Mouse (Mus musculus) cortical plate, adult 2 months (tissue): ENCODE data around the gene Fndc8. TPM values are rescaled to one million over a fixed set of nuclear protein-coding genes. Genes with fewer than 3 reads are reported as not detected.
"Not testable (repeated sequence)": the region's sequence is repeated elsewhere in the genome, so short reads cannot be mapped to it uniquely, and the experiment has no call there.

Source experiments
- H3K27ac ChIP-seq: fragments of 200-500 bp; 2 replicates; pipeline ENCODE4 v1.5.1; 2012; ENCODE audit warnings: low read length, control low read depth, inconsistent platforms; ENCODE audit not compliant: insufficient read depth
- H3K4me1 ChIP-seq: fragments of 200-500 bp; 2 replicates; pipeline ENCODE4 v1.6.1; 2011; ENCODE audit warnings: low read length; ENCODE audit not compliant: control insufficient read depth, insufficient read depth
- H3K4me3 ChIP-seq: fragments of 200-500 bp; 2 replicates; pipeline ENCODE4 v1.5.1; 2011; ENCODE audit warnings: mild to moderate bottlenecking, low read length, control low read depth; ENCODE audit not compliant: insufficient read depth
- CTCF ChIP-seq: fragments of 200-500 bp; IDR thresholded peaks from 2 replicates; pipeline ENCODE4 v1.5.1; 2011; ENCODE audit warnings: mild to moderate bottlenecking, control low read depth, low read length; ENCODE audit not compliant: insufficient read depth; ENCODE audit errors: extremely low read depth
- POLR2A ChIP-seq: fragments of 200-500 bp; IDR thresholded peaks from 2 replicates; pipeline ENCODE4 v1.6.1; 2011; ENCODE audit warnings: mild to moderate bottlenecking, low read length, control low read depth; ENCODE audit not compliant: insufficient read depth; ENCODE audit errors: extremely low read depth
- polyA plus RNA-seq: library from polyadenylated mRNA; depleted of rRNA; stranded (reverse); fragments of >200 nt; gene quantifications from 2 replicates; pipeline ENCODE4 v1.2.3, GENCODE M21; 2012

Gene Fndc8
- polyA plus RNA-seq, 1 experiment: not detected

- peak overlapping the region; percentile 82; the same call in 1 of the 2 replicates for H3K4me3 ChIP-seq
Observed at GRCm38 (mm10) chr11:82908608-82908989, 16.7 kb downstream of the Fndc8 start.

GRCm38 (mm10) chr11:82910250-82910649 is 18.3 kb downstream of the Fndc8 start, which contains the start of gene Unc45b:
TSS of gene Unc45b (plus strand) at chr11:82910550.
- TF ChIP-seq CTCF (no peak), POLR2A (no peak)
- H3K27ac ChIP-seq: no peak within 1 kb of the TSS
- H3K4me1 ChIP-seq: peaks cover 4% of the 10 kb centered on the region
- H3K4me3 ChIP-seq: no peak within 1 kb of the TSS

More at GRCm38 (mm10) chr11:82908608-82908989, 16.7 kb downstream of the Fndc8 start:
- H3K27ac ChIP-seq: no peak overlapping the region
- H3K4me1 ChIP-seq: peaks cover 4% of the 10 kb centered on the region
- TF ChIP-seq CTCF (no peak), POLR2A (no peak)

- H3K27ac ChIP-seq: no peak overlapping the region
- TF ChIP-seq CTCF (no peak), POLR2A (no peak)
- no peak overlapping the region for H3K4me3 ChIP-seq
- H3K4me1 ChIP-seq: peaks cover 4% of the 10 kb centered on the region
Observed at GRCm38 (mm10) chr11:82910679-82911389, 18.9 kb downstream of the Fndc8 start.

GRCm38 (mm10) chr11:82914711-82915352 is 22.9 kb downstream of the Fndc8 start:
- no peak overlapping the region for H3K27ac ChIP-seq
- H3K4me1 ChIP-seq: no peaks in the 10 kb centered on the region
- no peak for TF ChIP-seq POLR2A
- TF ChIP-seq CTCF: peak; percentile 98
- H3K4me3 ChIP-seq: no peak overlapping the region

- TF ChIP-seq POLR2A: no peak
- TF ChIP-seq CTCF: no peak
Observed at GRCm38 (mm10) chr11:82920768-82921167, 28.8 kb downstream of the Fndc8 start.

DNA sequence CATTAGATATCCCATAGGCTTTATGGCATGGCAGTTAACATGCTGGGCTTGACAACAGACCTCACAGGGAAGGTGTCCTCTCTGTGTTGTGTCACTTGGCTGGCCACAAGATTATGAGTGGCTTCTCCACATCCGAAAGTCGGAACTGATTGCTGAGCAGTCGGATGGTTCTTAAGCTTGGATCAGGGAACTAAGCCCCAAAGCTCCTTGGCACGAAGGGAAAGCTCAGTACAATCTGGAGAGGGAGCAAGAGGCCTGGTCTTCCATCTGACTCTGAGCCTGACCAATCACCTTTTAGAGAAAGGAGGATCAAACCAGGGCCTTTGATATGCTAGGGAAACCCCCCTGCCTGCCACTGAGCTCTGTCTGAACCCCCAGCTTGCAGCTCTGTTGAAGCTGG is 29.8 kb downstream of the Fndc8 start:
- H3K4me1 ChIP-seq: no peaks in the 10 kb centered on the region
- no peak for TF ChIP-seq CTCF
- no peak for TF ChIP-seq POLR2A
- H3K4me3 ChIP-seq: no peak overlapping the region
- H3K27ac ChIP-seq: no peak overlapping the region

More at GRCm38 (mm10) chr11:82920768-82921167, 28.8 kb downstream of the Fndc8 start:
- no peaks in the 10 kb centered on the region for H3K4me1 ChIP-seq
- no peak overlapping the region for H3K27ac ChIP-seq
- H3K4me3 ChIP-seq: no peak overlapping the region

- H3K4me1 ChIP-seq, H3K27ac ChIP-seq, H3K4me3 ChIP-seq: not testable (repeated sequence)
Observed at GRCm38 (mm10) chr11:82923910-82924309, 32.0 kb downstream of the Fndc8 start.

GRCm38 (mm10) chr11:82928897-82929632 is 37.1 kb downstream of the Fndc8 start:
- Histone ChIP-seq H3K4me1 (no peaks in the 10 kb centered on the region), H3K27ac (no peak overlapping the region), H3K4me3 (no peak overlapping the region)
- no peak for TF ChIP-seq POLR2A

DNA sequence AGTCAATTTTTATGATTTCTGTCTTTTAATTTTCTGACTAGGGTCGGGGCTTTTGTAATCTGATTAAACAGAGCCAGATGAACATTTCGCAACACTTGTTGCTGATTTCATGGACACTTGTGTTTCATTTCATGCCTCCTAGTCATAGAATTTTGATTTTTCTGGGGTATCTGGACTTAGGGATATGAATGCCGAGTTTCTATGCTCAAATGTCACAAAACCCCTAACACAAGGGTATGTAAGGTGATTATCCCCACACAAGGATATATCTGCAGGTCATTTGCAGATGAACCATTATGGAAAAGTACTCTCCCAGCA is 37.7 kb downstream of the Fndc8 start:
- no peak for TF ChIP-seq POLR2A
- TF ChIP-seq CTCF: no peak
- H3K4me3 ChIP-seq: no peak overlapping the region
- H3K27ac ChIP-seq: no peak overlapping the region
- no peaks in the 10 kb centered on the region for H3K4me1 ChIP-seq

GRCm38 (mm10) chr11:82930391-82930955 is 38.5 kb downstream of the Fndc8 start:
- H3K4me1 ChIP-seq, H3K27ac ChIP-seq, H3K4me3 ChIP-seq: not testable (repeated sequence)

DNA sequence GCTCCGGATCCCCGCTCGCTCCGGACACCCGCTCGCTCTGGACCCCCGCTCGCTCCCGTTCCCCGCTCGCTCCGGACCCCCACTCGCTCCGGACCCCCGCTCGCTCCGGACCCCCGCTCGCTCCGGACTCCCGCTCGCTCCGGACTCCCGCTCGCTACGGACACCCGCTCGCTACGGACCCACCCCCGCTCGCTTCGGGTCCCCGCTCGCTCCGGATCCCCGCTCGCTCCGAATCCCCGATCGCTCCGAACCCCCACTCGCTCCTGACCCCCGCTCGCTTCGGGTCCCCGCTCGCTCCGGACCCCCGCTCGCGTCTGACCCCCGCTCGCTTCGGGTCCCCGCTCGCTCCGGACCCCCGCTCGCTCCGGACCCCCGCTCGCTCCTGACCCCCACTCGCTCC is 39.2 kb downstream of the Fndc8 start:
- H3K4me1 ChIP-seq, H3K27ac ChIP-seq, H3K4me3 ChIP-seq: not testable (repeated sequence)

GRCm38 (mm10) chr11:82931671-82932450 is 39.9 kb downstream of the Fndc8 start:
- not testable (repeated sequence) for H3K4me1 ChIP-seq, H3K27ac ChIP-seq, H3K4me3 ChIP-seq
